Mouse (Mus musculus) heart, embryonic 16.5 days (tissue): ENCODE data around the gene Olfr1160. TPM values are rescaled to one million over a fixed set of nuclear protein-coding genes. Genes with fewer than 3 reads are reported as not detected.
"Not testable (repeated sequence)": the region's sequence is repeated elsewhere in the genome, so short reads cannot be mapped to it uniquely, and the experiment has no call there.

ENCODE experiments used
- ATAC-seq: fragments of 200-750 bp; cut with Nextera tagmentation; replicated peaks from 2 replicates; pipeline ENCODE4 v1.8.0; 2017; ENCODE audit warnings: moderate number of reproducible peaks; ENCODE audit not compliant: insufficient read depth, low FRiP score; ENCODE audit errors: extremely low read depth
- H3K27ac ChIP-seq: fragments of 300-500 bp; sonication (generic); 2 replicates; pipeline ENCODE4 v1.5.1; 2014; ENCODE audit warnings: mild to moderate bottlenecking, low read length, control low read depth, moderate library complexity
- H3K27me3 ChIP-seq: fragments of 300-500 bp; sonication (generic); 2 replicates; pipeline ENCODE4 v1.6.1; 2014; ENCODE audit warnings: low read length, mixed read lengths; ENCODE audit not compliant: control insufficient read depth, insufficient read depth
- H3K36me3 ChIP-seq: fragments of 300-500 bp; sonication (generic); 2 replicates; pipeline ENCODE4 v1.6.1; 2014; ENCODE audit not compliant: control insufficient read depth, insufficient read depth
- H3K4me1 ChIP-seq: fragments of 300-500 bp; sonication (generic); 2 replicates; pipeline ENCODE4 v1.6.1; 2014; ENCODE audit warnings: low read length, mixed read lengths; ENCODE audit not compliant: control insufficient read depth, insufficient read depth
- H3K4me2 ChIP-seq: fragments of 300-500 bp; sonication (generic); 2 replicates; pipeline ENCODE4 v1.6.1; 2014; ENCODE audit warnings: low read depth, mild to moderate bottlenecking, control low read depth, low read length
- H3K4me3 ChIP-seq: fragments of 300-500 bp; sonication (generic); 2 replicates; pipeline ENCODE4 v1.5.1; 2014; ENCODE audit warnings: mild to moderate bottlenecking, control low read depth, low read length
- H3K9ac ChIP-seq: fragments of 300-500 bp; sonication (generic); 2 replicates; pipeline ENCODE4 v1.6.1; 2014; ENCODE audit warnings: low read length, control low read depth
- H3K9me3 ChIP-seq: fragments of 300-500 bp; sonication (generic); replicated peaks from 2 replicates; pipeline ENCODE4 v1.6.1; 2016; ENCODE audit warnings: low read length; ENCODE audit not compliant: control insufficient read depth
- WGBS: fragments of 180-500 bp; shearing (Covaris S2); extraction: QIAGEN DNeasy Blood & Tissue Kit; methylation state at CpG from one replicate; pipeline ENCODE4 v1.1.7; 2014; 5-methylcytosine and 5-hydroxymethylcytosine counted together
- polyA plus RNA-seq: library from polyadenylated mRNA; unstranded; fragments of >200 nt; fragmentation: Nextera tagmentation; extraction: Ambion mirVana; gene quantifications from 2 replicates; pipeline ENCODE4 v1.2.1, GENCODE M21; 2015

Gene Olfr1160
- polyA plus RNA-seq = not detected in 2 replicates

- Histone ChIP-seq H3K27me3 (no peaks in the 10 kb centered on the region), H3K27ac (no peak within 1 kb of the TSS), H3K4me3 (no peak within 1 kb of the TSS), H3K9ac (no peak within 1 kb of the TSS), H3K9me3 (no peaks in the 10 kb centered on the region), H3K4me2 (no peak within 1 kb of the TSS), H3K36me3 (no peaks in the 10 kb centered on the region), H3K4me1 (no peaks in the 10 kb centered on the region)
- ATAC-seq = no peak
Measured at GRCm38 (mm10) chr2:88007515-88008318, at the start of gene Olfr1160. Gene Olfr1160, minus strand, starts transcription at chr2:88008268.

DNA sequence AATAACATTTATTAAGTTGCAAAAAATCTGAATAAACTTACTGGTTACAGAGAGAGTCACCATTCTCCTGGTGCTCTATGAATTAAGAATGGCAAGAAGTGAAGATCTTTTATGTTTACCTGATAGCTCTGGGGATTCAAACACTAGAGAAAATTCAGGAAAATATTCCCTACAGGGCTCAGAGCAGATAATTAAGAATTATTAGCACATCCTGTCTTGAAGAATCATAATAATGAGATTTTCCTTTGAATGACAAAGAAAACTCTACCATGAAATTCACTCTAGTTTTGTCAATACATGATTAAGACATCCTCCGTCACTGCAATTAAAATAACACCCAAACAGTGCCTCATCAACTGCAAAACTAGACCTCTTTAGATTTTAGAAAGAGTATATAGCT, 43.0 kb upstream of the Olfr1160 start, which contains the start of gene Olfr1162:
TSS of gene Olfr1162 (minus strand) at position 101 of the 400 bp plus-strand sequence.
- whole genome bisulfite sequencing = 75% methylated on average over 1 of the region's 1 CpGs
- no peak within 1 kb of the TSS for H3K27ac ChIP-seq
- no peak for ATAC-seq
- H3K9ac ChIP-seq = no peak within 1 kb of the TSS
- H3K4me1 ChIP-seq = no peaks in the 10 kb centered on the region
- no peaks in the 10 kb centered on the region; the same call in 1 of the 2 replicates for H3K9me3 ChIP-seq
- no peaks in the 10 kb centered on the region for H3K27me3 ChIP-seq
- H3K36me3 ChIP-seq = no peaks in the 10 kb centered on the region
- no peak within 1 kb of the TSS for H3K4me2 ChIP-seq
- H3K4me3 ChIP-seq = no peak within 1 kb of the TSS

DNA sequence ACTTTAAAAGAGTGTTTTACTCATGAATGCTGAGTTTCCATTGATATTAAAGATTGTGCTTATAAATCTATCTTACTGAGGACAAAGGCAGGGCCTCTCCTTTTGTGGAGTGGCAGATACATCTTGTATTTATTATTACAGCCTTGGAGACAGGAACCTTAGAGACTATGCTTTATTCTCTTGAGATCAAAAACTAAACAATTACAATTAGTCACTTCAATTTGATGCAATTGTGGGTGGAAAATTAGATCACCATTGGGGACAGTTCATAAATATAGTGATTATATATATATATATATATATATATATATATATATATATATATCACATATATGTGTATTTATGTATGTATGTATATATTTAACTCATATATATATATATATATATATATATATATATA, 29.5 kb upstream of the Olfr1160 start, which contains the start of gene Olfr73:
TSS of gene Olfr73 (minus strand) at position 101 of the 400 bp plus-strand sequence.
- no peak within 1 kb of the TSS for H3K4me3 ChIP-seq
- H3K4me2 ChIP-seq = no peak within 1 kb of the TSS
- H3K9ac ChIP-seq = no peak within 1 kb of the TSS
- H3K9me3 ChIP-seq = no peaks in the 10 kb centered on the region
- no peaks in the 10 kb centered on the region for H3K36me3 ChIP-seq
- H3K4me1 ChIP-seq = no peaks in the 10 kb centered on the region
- no peak for ATAC-seq
- H3K27ac ChIP-seq = no peak within 1 kb of the TSS
- no peaks in the 10 kb centered on the region for H3K27me3 ChIP-seq

DNA sequence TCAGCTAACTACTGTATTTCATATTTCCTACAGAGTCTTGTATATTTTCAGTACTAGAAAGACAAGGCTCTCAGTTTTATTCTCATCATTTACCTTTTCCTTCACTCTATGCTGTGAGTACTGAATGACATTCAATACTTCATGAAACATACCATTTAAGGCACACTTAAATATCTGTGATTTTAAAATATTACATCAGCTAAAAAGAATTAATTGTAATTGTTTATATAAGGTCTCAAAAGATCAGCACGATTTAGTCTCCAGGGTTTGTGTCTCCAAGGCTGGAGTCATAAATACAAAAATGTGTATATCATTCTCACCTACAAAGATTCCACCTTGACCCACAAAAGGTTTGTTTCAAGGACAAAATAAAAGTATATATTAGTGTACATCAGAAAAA, 14.4 kb upstream of the Olfr1160 start, which contains the start of gene Olfr1161:
TSS of gene Olfr1161 (plus strand) at position 301 of the 400 bp plus-strand sequence.
- H3K36me3 ChIP-seq, H3K9me3 ChIP-seq, H3K27me3 ChIP-seq, ATAC-seq, H3K4me2 ChIP-seq, H3K9ac ChIP-seq, H3K4me3 ChIP-seq, H3K4me1 ChIP-seq, H3K27ac ChIP-seq: not testable (repeated sequence)
- 61% methylated on average over 1 of the region's 1 CpGs for WGBS

GRCm38 (mm10) chr2:87989813-87990212, 18.3 kb downstream of the Olfr1160 start, which contains the start of gene Olfr1158:
Gene Olfr1158, plus strand, starts transcription at chr2:87990113.
- no peaks in the 10 kb centered on the region for H3K27me3 ChIP-seq
- no peaks in the 10 kb centered on the region for H3K4me1 ChIP-seq
- no peak for ATAC-seq
- no peaks in the 10 kb centered on the region for H3K36me3 ChIP-seq
- no peak within 1 kb of the TSS for H3K27ac ChIP-seq
- H3K9me3 ChIP-seq = no peaks in the 10 kb centered on the region
- H3K9ac ChIP-seq = no peak within 1 kb of the TSS
- H3K4me3 ChIP-seq = no peak within 1 kb of the TSS
- H3K4me2 ChIP-seq = no peak within 1 kb of the TSS

DNA sequence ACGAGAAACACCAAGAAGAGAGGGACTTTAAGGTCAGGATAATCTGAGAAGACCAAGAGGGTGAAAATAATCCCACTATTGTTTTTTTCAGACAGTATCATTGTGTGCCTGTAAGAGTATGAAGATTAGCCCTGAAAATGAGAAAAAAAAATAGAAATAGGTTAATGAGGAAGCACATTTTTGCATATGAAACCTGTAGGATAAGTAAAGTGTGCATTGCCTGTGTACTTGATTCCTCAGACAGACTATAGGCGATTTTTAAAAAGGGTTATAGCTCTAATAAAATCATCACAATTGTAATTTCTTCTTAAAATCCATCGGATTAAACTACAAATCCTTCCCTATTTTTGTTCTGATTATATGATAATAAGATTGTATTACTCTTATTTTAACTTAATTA, 33.5 kb downstream of the Olfr1160 start, which contains the start of gene Olfr74:
TSS of gene Olfr74 (minus strand) at position 101 of the 400 bp plus-strand sequence.
- no peak within 1 kb of the TSS for H3K27ac ChIP-seq
- no peak within 1 kb of the TSS for H3K4me3 ChIP-seq
- H3K9ac ChIP-seq = no peak within 1 kb of the TSS
- no peak within 1 kb of the TSS for H3K4me2 ChIP-seq
- no peaks in the 10 kb centered on the region for H3K36me3 ChIP-seq
- H3K4me1 ChIP-seq = no peaks in the 10 kb centered on the region
- no peaks in the 10 kb centered on the region for H3K9me3 ChIP-seq
- H3K27me3 ChIP-seq = no peaks in the 10 kb centered on the region
- 63% methylated on average over 3 of the region's 3 CpGs for WGBS
- ATAC-seq = no peak

DNA sequence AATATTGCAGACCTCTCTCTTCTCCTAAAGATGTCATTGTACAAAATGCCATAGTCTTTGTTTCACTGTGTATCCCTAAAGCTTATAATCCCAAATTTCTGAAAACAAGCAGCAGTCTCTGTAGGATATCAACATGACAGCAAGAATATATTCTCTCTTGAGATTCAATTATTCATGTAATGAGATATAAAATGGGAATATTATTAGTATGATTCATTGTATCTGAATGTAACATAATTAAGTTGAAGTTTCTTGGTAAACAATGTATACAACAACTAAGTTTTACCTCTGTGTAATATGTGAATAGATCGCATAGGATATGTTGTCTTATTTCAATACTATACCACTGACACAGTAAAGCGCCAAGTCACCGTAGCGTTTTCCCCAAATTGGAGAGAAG, 39.9 kb downstream of the Olfr1160 start, which contains the start of gene Olfr1157:
TSS of gene Olfr1157 (minus strand) at position 101 of the 400 bp plus-strand sequence.
- H3K27ac ChIP-seq = no peak within 1 kb of the TSS
- H3K9ac ChIP-seq = no peak within 1 kb of the TSS
- H3K27me3 ChIP-seq = no peaks in the 10 kb centered on the region
- WGBS = 91% methylated on average over 4 of the region's 4 CpGs
- H3K4me2 ChIP-seq = no peak within 1 kb of the TSS
- no peak for ATAC-seq
- H3K4me1 ChIP-seq = no peaks in the 10 kb centered on the region
- no peaks in the 10 kb centered on the region for H3K9me3 ChIP-seq
- no peaks in the 10 kb centered on the region for H3K36me3 ChIP-seq
- no peak within 1 kb of the TSS for H3K4me3 ChIP-seq

GRCm38 (mm10) chr2:87953000-87953399, 55.1 kb downstream of the Olfr1160 start, which contains the start of gene Olfr1156:
Gene Olfr1156, minus strand, starts transcription at chr2:87953100.
- Histone ChIP-seq H3K27me3 (no peaks in the 10 kb centered on the region), H3K9ac (no peak within 1 kb of the TSS), H3K27ac (no peak within 1 kb of the TSS), H3K36me3 (no peaks in the 10 kb centered on the region), H3K4me3 (no peak within 1 kb of the TSS), H3K4me2 (no peak within 1 kb of the TSS), H3K9me3 (no peaks in the 10 kb centered on the region), H3K4me1 (no peaks in the 10 kb centered on the region)
- no peak for ATAC-seq
